Mouse (Mus musculus) olfactory bulb, adult 2 months (tissue): ENCODE results near the gene Gm20547.

Experiments
- CTCF ChIP-seq: fragments of 200-500 bp; IDR thresholded peaks from 2 replicates; pipeline ENCODE4 v1.5.1; 2012; ENCODE audit warnings: low read depth, mild to moderate bottlenecking, low read length, moderate library complexity; ENCODE audit not compliant: insufficient read depth
- POLR2A ChIP-seq: fragments of 200-500 bp; IDR thresholded peaks from 2 replicates; pipeline ENCODE4 v1.6.1; 2012; ENCODE audit warnings: mild to moderate bottlenecking, low read depth, low read length, moderate library complexity; ENCODE audit not compliant: insufficient read depth

DNA sequence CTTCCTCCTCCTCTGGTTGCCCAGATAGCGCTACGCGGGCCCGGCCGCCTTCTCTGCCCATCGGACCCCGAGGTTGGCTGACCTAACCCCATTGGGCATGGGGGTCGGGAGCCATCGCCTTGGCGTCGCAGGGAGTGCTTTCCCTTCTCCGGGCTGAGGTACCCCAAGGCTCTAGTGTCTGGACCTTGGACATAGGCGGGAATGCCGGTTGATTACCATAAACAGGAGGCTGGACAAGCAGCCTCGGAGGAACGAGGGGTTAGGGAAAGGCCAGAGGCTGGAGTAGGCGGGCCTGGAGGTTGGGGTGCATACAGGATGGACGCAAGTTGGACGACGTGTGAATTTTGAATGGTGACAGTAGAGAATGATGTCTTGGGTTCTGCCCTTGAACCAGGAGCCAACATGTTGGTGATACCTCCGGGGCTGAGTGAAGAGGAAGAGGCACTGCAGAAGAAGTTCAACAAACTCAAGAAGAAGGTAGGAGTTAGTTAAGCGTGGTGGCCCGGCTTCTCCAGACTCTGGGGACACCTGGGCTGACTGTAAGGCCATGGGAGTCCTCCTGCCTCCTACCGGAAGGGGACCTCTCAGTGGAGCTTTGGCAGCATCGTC, 31.2 kb downstream of the Gm20547 start:
- TF ChIP-seq POLR2A (no peak), CTCF (no peak)
